Mouse (Mus musculus): ENCODE data around the gene Olfr1079. TPM values are rescaled to one million over a fixed set of nuclear protein-coding genes. Genes with fewer than 3 reads are reported as not detected.
"Not testable (repeated sequence)": the region's sequence is repeated elsewhere in the genome, so short reads cannot be mapped to it uniquely, and the experiment has no call there.

The Olfr1079 gene
- polyA plus RNA-seq (2015; fragmentation: Nextera tagmentation; extraction: Ambion mirVana), result not detected in 2 replicates

DNA sequence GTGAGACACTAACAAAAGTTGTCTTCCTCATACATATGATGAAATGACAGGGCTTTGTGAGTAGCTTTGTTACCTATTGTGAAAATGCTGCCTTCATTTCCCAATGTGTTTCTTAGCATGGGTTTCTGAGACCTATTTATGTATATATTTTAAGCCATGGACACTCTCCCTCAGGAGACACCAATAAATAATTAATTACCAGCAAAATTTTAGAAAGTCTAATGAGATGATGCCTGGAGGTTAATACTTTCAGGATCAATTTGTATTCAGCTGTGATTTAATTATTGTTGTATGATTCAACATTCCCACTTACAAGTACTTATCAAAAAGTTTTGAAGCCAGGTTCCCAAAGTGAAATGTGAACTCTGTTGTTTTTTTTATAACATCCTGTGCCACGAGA lies at the start of gene Olfr1079:
Gene Olfr1079 (minus strand): TSS at position 101 of the 400 bp plus-strand sequence.
- Histone ChIP-seq H3K9ac (replicated peaks; ENCODE audit: low read length) (no peak within 1 kb of the TSS), H3K4me1 (ENCODE audit: insufficient read depth, low read length) (no peaks in the 10 kb centered on the region), H3K27ac (ENCODE audit: low read length) (no peak within 1 kb of the TSS), H3K36me3 (ENCODE audit: insufficient read depth, low read length) (no peaks in the 10 kb centered on the region), H3K4me3 (ENCODE audit: low read length) (no peak within 1 kb of the TSS), H3K4me2 (replicated peaks; ENCODE audit: low read depth, low read length) (no peak within 1 kb of the TSS), H3K27me3 (ENCODE audit: insufficient read depth, low read length) (no peaks in the 10 kb centered on the region), H3K9me3 (ENCODE audit: low read length) (no peaks in the 10 kb centered on the region)
- no peak for ATAC-seq (ENCODE audit: low FRiP score, low TSS enrichment)
- 61% methylated on average over 1 of the region's 1 CpGs for WGBS

DNA sequence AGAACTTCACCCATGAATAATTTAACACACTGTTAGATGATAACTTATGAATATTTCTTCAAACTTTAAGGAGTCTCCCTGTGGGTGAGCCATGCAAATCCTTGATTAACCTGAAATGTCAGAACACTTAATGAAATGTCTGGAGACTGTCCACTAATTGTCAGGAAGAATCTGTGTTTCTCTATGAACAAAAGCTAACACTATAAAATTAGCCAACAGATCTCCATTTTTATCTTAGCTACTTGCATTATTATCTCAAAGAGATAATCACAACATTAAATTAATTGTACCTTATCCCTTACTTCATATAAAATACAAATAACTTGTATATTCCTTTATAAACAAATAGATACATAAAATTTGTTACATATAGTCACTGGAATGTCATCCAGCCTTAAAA lies 15.9 kb upstream of the Olfr1079 start, which contains the start of gene Olfr1080:
Gene Olfr1080 (minus strand): TSS at position 101 of the 400 bp plus-strand sequence.
- not testable (repeated sequence) for H3K36me3 ChIP-seq (ENCODE audit: insufficient read depth, low read length); ATAC-seq (ENCODE audit: low FRiP score, low TSS enrichment); H3K27ac ChIP-seq (ENCODE audit: low read length); H3K9ac ChIP-seq (replicated peaks; ENCODE audit: low read length); H3K4me3 ChIP-seq (ENCODE audit: low read length); H3K4me2 ChIP-seq (replicated peaks; ENCODE audit: low read depth, low read length); H3K27me3 ChIP-seq (ENCODE audit: insufficient read depth, low read length); H3K4me1 ChIP-seq (ENCODE audit: insufficient read depth, low read length); H3K9me3 ChIP-seq (ENCODE audit: low read length)

DNA sequence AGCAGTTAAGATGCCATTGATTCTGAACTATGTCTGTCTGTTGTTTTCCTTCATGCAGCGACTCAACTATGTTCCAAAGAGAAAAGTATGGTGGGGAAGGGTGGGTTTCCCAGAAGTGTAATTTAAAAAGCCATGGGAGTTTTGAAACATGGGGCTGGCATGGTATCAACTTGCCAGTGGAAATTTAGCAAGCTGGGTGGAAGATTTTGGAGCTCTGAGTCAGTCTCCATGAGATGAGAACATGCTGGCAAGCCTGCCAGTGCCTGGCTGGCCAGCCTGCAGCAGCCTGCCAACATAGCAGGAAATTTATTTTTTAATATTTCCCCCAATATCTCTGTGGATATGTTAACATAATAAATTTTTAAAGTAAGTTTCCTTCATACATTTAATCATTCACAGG lies 11.3 kb downstream of the Olfr1079 start:
- WGBS, result 77% methylated on average over 1 of the region's 1 CpGs
- H3K27me3 ChIP-seq (ENCODE audit: insufficient read depth, low read length), result no peaks in the 10 kb centered on the region

DNA sequence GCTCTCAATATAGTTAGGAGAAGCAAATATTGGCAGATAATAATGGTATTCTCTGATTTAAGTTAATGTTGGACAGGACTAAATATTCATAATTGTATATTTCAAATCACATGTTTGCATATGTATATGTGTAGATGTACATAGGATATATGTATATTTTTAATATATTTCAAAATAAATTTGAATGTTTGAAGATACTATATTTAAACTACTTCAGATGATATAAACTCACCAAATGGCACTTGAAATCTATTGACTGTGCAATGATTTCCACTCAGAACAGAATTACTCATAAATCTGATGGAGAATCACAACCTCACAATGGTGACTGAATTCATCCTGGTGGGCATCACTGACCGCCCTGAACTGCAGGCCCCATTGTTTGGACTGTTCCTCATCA lies 34.1 kb downstream of the Olfr1079 start, which contains the start of gene Olfr1076:
Gene Olfr1076 (plus strand): TSS at position 301 of the 400 bp plus-strand sequence.
- H3K27me3 ChIP-seq (ENCODE audit: insufficient read depth, low read length), result no peaks in the 10 kb centered on the region
- no peak within 1 kb of the TSS for H3K27ac ChIP-seq (ENCODE audit: low read length)
- no peaks in the 10 kb centered on the region for H3K36me3 ChIP-seq (ENCODE audit: insufficient read depth, low read length)
- H3K9ac ChIP-seq (replicated peaks; ENCODE audit: low read length), result no peak within 1 kb of the TSS
- no peaks in the 10 kb centered on the region for H3K4me1 ChIP-seq (ENCODE audit: insufficient read depth, low read length)
- H3K4me3 ChIP-seq (ENCODE audit: low read length), result no peak within 1 kb of the TSS
- H3K4me2 ChIP-seq (replicated peaks; ENCODE audit: low read depth, low read length), result no peak within 1 kb of the TSS
- no peaks in the 10 kb centered on the region for H3K9me3 ChIP-seq (ENCODE audit: low read length)
- no peak for ATAC-seq (ENCODE audit: low FRiP score, low TSS enrichment)
- 89% methylated on average over 1 of the region's 1 CpGs for WGBS

More for the DNA sequence above, 11.3 kb downstream of the Olfr1079 start:
- H3K27ac ChIP-seq (ENCODE audit: low read length), result no peak overlapping the region
- no peak overlapping the region for H3K4me2 ChIP-seq (replicated peaks; ENCODE audit: low read depth, low read length)
- no peaks in the 10 kb centered on the region for H3K36me3 ChIP-seq (ENCODE audit: insufficient read depth, low read length)
- H3K9me3 ChIP-seq (ENCODE audit: low read length), result no peaks in the 10 kb centered on the region
- H3K4me1 ChIP-seq (ENCODE audit: insufficient read depth, low read length), result no peaks in the 10 kb centered on the region
- no peak overlapping the region for H3K4me3 ChIP-seq (ENCODE audit: low read length)
- no peak for ATAC-seq (ENCODE audit: low FRiP score, low TSS enrichment)
- H3K9ac ChIP-seq (replicated peaks; ENCODE audit: low read length), result no peak overlapping the region

DNA sequence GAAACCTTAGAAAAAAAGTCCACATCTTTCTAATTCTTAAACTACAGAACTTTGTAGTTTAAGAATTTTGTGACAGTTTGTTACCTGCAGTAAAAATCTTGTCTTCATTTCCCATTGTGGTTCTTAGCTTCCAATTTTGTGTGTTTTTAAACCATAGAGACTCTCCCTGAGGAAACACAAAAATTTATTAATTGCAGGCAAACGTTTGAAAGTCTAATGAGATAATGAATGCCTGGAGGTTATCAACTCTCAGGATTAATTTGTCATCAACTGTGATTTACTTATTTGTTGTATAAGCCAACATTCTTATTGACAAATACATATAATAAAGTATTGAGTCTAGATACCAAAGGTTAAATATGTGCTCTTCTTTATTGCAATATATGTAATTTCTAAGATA lies 55.0 kb downstream of the Olfr1079 start, which contains the start of gene Olfr228:
Gene Olfr228 (minus strand): TSS at position 101 of the 400 bp plus-strand sequence.
- Histone ChIP-seq H3K36me3 (ENCODE audit: insufficient read depth, low read length) (no peaks in the 10 kb centered on the region), H3K9ac (replicated peaks; ENCODE audit: low read length) (no peak within 1 kb of the TSS), H3K4me1 (ENCODE audit: insufficient read depth, low read length) (no peaks in the 10 kb centered on the region), H3K27ac (ENCODE audit: low read length) (no peak within 1 kb of the TSS), H3K27me3 (ENCODE audit: insufficient read depth, low read length) (no peaks in the 10 kb centered on the region), H3K4me2 (replicated peaks; ENCODE audit: low read depth, low read length) (no peak within 1 kb of the TSS), H3K4me3 (ENCODE audit: low read length) (no peak within 1 kb of the TSS), H3K9me3 (ENCODE audit: low read length) (no peaks in the 10 kb centered on the region)
- ATAC-seq (ENCODE audit: low FRiP score, low TSS enrichment), result no peak
- 38% methylated on average over 1 of the region's 1 CpGs for WGBS

Other genes with a start within 250 kb of the Olfr1079 start
- gene Olfr1053, start 227.2 kb downstream of the Olfr1079 start, polyA plus RNA-seq (2015; fragmentation: Nextera tagmentation; extraction: Ambion mirVana), result not detected in 2 replicates
- gene Olfr1054, start 207.0 kb downstream of the Olfr1079 start, polyA plus RNA-seq (2015; fragmentation: Nextera tagmentation; extraction: Ambion mirVana), result not detected in 2 replicates
- gene Olfr1055, start 192.2 kb downstream of the Olfr1079 start, polyA plus RNA-seq (2015; fragmentation: Nextera tagmentation; extraction: Ambion mirVana), result not detected in 2 replicates
- not detected in 2 replicates for gene Olfr1056, start 180.0 kb downstream of the Olfr1079 start, polyA plus RNA-seq (2015; fragmentation: Nextera tagmentation; extraction: Ambion mirVana)
- not detected in 2 replicates for gene Olfr1057, start 164.1 kb downstream of the Olfr1079 start, polyA plus RNA-seq (2015; fragmentation: Nextera tagmentation; extraction: Ambion mirVana)
- not detected in 2 replicates for gene Olfr1058, start 153.9 kb downstream of the Olfr1079 start, polyA plus RNA-seq (2015; fragmentation: Nextera tagmentation; extraction: Ambion mirVana)
- not detected in 2 replicates for gene Olfr1061, start 128.4 kb downstream of the Olfr1079 start, polyA plus RNA-seq (2015; fragmentation: Nextera tagmentation; extraction: Ambion mirVana)
- not detected in 2 replicates for gene Olfr1062, start 115.7 kb downstream of the Olfr1079 start, polyA plus RNA-seq (2015; fragmentation: Nextera tagmentation; extraction: Ambion mirVana)
- not detected in 2 replicates for gene Olfr1065, start 91.9 kb downstream of the Olfr1079 start, polyA plus RNA-seq (2015; fragmentation: Nextera tagmentation; extraction: Ambion mirVana)
- gene Olfr1066, start 86.2 kb downstream of the Olfr1079 start, polyA plus RNA-seq (2015; fragmentation: Nextera tagmentation; extraction: Ambion mirVana), result not detected in 2 replicates
- not detected in 2 replicates for gene Olfr228, start 55.1 kb downstream of the Olfr1079 start, polyA plus RNA-seq (2015; fragmentation: Nextera tagmentation; extraction: Ambion mirVana)
- not detected in 2 replicates for gene Olfr1076, start 34.0 kb downstream of the Olfr1079 start, polyA plus RNA-seq (2015; fragmentation: Nextera tagmentation; extraction: Ambion mirVana)
- gene Olfr1080, start 15.8 kb upstream of the Olfr1079 start, polyA plus RNA-seq (2015; fragmentation: Nextera tagmentation; extraction: Ambion mirVana), result not detected in 2 replicates
- not detected in 2 replicates for gene Olfr1082, start 56.5 kb upstream of the Olfr1079 start, polyA plus RNA-seq (2015; fragmentation: Nextera tagmentation; extraction: Ambion mirVana)
- not detected in 2 replicates for gene Olfr1084, start 97.2 kb upstream of the Olfr1079 start, polyA plus RNA-seq (2015; fragmentation: Nextera tagmentation; extraction: Ambion mirVana)
- gene Olfr1085, start 119.5 kb upstream of the Olfr1079 start, polyA plus RNA-seq (2015; fragmentation: Nextera tagmentation; extraction: Ambion mirVana), result not detected in 2 replicates
- gene Olfr1086, start 137.6 kb upstream of the Olfr1079 start, polyA plus RNA-seq (2015; fragmentation: Nextera tagmentation; extraction: Ambion mirVana), result not detected in 2 replicates
- not detected in 2 replicates for gene Olfr1087, start 155.9 kb upstream of the Olfr1079 start, polyA plus RNA-seq (2015; fragmentation: Nextera tagmentation; extraction: Ambion mirVana)
- not detected in 2 replicates for gene Olfr1089, start 191.2 kb upstream of the Olfr1079 start, polyA plus RNA-seq (2015; fragmentation: Nextera tagmentation; extraction: Ambion mirVana)
- gene Olfr1090, start 216.5 kb upstream of the Olfr1079 start, polyA plus RNA-seq (2015; fragmentation: Nextera tagmentation; extraction: Ambion mirVana), result not detected in 2 replicates
- gene Olfr1093, start 240.0 kb upstream of the Olfr1079 start, polyA plus RNA-seq (2015; fragmentation: Nextera tagmentation; extraction: Ambion mirVana), result not detected in 2 replicates